Mouse (Mus musculus) Muller cell, postnatal 12 days (primary cell): Measurements from ENCODE around the gene Ucp2.

Source experiments
- DNase-seq: peaks from one replicate; pipeline ENCODE4 v3.0.0-alpha.2; 2015; ENCODE audit errors: inconsistent ontology term

The Ucp2 gene

DNA sequence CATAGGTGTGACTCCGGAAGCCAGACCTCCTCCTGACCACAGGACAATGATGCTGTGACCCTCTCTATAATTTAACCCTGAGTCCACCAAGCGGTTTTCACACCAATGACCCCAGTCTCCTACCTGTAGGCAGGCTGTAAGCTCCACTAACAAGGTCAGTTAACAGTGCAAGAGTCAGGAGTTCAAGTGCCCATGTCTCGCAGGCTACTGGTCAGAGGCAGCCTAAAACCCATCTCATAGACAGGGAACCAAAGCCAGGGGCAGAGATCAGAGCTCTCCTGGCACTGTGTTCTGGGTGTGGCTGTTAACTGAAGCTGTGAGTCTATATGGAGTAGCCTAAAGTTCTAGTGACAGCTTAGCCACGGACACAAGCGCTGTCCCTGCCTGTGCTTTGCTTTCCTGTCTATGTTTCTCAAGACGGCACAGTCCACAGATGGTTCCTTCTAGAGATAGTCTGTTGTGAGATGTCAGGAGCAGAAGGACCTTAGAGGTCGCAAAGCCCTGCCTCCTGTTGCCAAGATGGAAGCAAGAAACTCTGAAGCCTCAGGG, 9.3 kb downstream of the Ucp2 start:
- DNase-seq = no peak

- DNase-seq = no peak
Observed at GRCm38 (mm10) chr7:100503076-100503475, 9.9 kb downstream of the Ucp2 start.

- no peak for DNase-seq
Observed at GRCm38 (mm10) chr7:100504740-100505487, 11.8 kb downstream of the Ucp2 start.

DNA sequence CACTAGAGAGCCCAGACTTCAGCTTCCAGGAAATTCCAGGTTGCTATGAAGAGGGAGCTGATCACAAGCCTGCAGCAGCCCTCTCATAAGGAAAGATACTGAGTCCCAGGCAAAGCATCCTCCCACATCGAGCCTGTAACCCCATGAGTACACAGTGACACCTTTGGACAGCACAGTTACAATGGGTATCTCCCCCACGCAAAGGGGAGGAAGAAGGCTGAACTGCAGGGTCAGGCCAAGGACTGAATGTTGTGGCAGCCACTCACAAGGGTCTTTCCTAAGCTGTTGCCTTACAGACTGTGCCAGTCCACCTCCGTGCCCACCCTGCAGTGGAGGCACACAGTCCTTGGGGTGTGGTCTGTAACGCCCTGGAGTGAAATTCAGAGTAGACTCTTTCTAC, 13.4 kb downstream of the Ucp2 start:
- no peak for DNase-seq

GRCm38 (mm10) chr7:100508670-100509069, 15.5 kb downstream of the Ucp2 start:
- DNase-seq = no peak

GRCm38 (mm10) chr7:100511602-100512001, 18.5 kb downstream of the Ucp2 start:
- no peak for DNase-seq

- no peak for DNase-seq
Observed at GRCm38 (mm10) chr7:100514573-100514972, 21.4 kb downstream of the Ucp2 start, which contains the start of gene Dnajb13. TSS of gene Dnajb13 (minus strand) at chr7:100514960.

DNA sequence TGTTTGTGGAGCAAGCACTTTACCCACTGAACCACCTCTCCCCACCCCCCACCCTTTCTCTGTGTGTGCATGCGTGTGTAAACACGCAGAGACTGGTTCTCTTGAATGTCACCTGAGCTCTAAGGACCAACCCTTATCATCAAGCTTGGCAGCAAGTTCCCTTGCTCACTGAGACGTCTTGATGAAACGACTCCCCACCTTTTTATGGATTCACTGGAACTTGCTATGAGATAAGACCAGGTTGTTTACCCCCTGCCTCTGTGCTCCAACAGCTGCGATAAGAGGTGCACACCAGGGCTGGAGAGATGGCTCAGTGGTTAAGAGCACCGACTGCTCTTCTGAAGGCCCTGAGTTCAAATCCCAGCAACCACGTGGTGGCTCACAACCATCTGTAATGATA, 27.1 kb downstream of the Ucp2 start:
- no peak for DNase-seq

- peak; percentile 70 for DNase-seq
Observed at GRCm38 (mm10) chr7:100520663-100521285, 27.6 kb downstream of the Ucp2 start.

GRCm38 (mm10) chr7:100522222-100522621, 29.1 kb downstream of the Ucp2 start:
- DNase-seq = no peak

DNA sequence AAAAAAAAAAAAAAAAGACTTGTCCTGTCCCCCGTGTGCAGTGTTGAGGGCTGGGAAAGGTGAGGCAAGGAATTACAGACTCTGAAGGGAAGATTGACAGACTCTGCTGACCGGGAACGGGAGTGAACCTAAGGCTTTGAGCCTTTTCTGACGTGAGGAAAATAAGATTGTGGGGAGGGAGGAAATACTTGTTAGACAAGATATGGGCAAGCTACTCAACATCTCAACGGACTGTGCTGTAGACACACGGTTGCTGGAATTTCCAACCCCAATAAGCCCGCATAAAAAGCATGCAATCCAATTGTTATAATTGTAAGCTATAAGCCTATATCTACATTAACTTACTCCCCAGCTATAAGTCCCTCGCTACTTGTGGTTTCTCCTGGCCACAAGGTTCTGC, 31.5 kb downstream of the Ucp2 start:
- no peak for DNase-seq

- DNase-seq = no peak
Observed at GRCm38 (mm10) chr7:100530766-100531165, 37.6 kb downstream of the Ucp2 start.

DNA sequence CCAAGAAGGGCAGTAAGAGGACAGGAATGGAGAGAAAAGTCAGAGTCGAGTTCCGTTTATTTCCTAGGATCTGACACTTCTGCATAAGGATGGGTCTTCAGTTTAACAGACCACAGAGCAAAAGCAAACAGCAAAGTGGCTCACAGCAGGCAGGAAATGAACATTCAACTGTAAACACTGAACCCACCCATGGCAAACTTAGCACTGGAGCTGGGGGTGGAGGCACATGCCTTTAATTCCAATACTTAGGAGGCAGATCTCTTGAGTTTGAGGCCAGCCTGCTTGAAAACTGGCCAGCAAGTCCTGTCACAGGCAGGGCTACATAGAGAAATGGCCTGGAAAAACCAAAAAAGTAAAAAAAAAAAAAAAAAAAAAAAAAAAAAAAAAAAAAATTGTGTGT, 40.4 kb downstream of the Ucp2 start:
- DNase-seq = no peak

DNA sequence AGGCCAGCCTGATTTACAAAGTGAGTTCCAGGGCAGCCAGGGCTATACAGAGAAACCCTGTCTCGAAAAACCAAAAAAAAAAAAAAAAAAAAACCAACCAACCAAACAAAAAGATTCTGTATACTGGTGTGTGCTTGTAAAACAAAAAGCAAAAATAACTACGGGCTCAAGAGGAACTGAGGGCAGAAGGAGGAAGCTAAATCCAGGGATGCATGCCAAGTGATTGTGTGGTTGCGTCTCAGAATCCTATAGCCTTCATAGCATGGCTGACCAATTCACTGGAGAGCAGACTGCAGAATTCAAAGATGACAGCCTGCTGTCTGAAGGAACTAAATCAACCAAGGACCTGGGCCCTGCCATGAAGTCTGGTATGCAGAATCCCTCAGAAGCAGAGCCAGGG, 41.1 kb downstream of the Ucp2 start:
- no peak for DNase-seq

GRCm38 (mm10) chr7:100535831-100536230, 42.7 kb downstream of the Ucp2 start:
- no peak for DNase-seq

GRCm38 (mm10) chr7:100536804-100537518, 43.8 kb downstream of the Ucp2 start, which contains the start of gene Coa4:
TSS of gene Coa4 (plus strand) at chr7:100537071.
- DNase-seq = peak; percentile 95

DNA sequence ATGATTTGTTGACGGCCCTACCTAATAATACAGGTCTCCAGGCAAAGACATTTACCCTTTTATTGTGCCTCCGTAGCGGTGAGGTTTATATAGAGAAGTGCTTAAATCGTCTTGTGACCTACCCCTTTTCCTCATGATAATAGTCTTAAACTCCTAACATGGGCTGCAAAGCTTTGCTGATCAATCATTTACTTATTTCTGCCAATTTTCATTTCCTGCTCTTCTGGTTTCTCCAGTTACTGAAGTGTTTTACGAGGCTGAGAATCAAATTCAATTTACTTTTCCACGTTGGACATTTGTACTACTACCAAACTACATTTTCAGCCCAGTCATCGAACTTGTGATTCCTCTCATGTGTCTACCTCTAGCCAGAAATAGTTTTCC, 44.4 kb downstream of the Ucp2 start:
- no peak for DNase-seq

GRCm38 (mm10) chr7:100539516-100539915, 46.4 kb downstream of the Ucp2 start:
- DNase-seq = no peak

- DNase-seq = no peak
Observed at GRCm38 (mm10) chr7:100544437-100544836, 51.3 kb downstream of the Ucp2 start.

DNA sequence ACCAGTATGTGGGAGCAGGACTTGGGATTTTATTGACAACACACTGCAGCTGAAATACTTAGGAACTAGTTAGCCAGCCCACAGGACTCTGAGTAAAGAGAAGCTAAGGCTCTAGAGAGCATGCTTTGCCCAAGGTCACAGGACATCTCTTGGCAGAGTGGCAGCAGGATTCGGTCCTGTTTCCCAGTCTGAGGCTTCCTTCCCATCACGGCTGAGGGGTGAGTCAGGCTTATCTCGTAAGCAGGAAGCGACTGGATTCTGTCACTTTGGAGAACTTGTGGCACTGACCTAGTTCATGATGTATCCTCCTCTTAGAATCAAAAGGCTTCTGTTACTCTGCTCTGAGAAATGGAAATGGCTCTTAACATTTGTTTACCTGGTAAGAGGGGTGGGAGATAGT, 54.5 kb downstream of the Ucp2 start:
- DNase-seq = no peak

DNA sequence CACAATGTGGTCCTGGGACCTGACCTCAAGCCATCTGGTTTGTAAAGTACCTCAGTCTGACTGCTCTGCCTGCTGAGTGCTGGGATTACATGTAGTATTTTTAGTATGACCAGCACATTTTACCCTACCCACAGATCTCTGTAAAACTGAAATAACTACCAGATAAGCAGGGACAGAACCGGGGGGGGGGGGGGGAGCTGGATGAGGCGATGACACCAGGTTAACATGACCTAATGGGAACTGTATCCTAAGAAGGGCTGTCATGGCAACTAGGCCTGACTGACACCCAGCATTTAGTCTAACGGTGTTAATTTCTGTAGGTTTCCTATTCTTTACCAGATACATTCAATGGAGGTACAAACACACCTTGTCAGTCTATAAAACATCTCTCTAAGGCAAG, 56.7 kb downstream of the Ucp2 start:
- DNase-seq = no peak

GRCm38 (mm10) chr7:100550338-100551007, 57.3 kb downstream of the Ucp2 start:
- DNase-seq = peak; percentile 36
